Mouse (Mus musculus): Measurements from ENCODE around the gene Fnbp4.
"Not testable (repeated sequence)": the region's sequence is repeated elsewhere in the genome, so short reads cannot be mapped to it uniquely, and the experiment has no call there.

Gene Fnbp4

DNA sequence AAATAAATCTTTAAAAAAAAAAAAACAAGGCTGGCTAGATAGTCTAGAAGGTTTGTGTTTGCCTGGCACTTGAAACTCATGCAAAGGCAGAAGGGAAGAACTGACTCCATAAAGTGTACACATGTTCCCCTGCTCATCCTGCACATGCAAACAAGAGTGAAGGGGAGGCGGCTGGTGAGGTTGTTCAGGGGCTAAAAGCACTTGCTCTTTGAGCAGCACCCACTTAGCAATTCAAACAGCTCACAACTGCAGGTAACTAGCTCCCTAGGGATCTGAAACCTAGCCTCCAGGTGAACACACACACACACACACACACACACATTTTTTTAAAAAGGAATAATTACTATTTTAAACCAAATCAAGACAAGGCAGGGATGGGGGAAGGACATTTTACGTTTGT, 36.8 kb downstream of the Fnbp4 start:
- in situ Hi-C loops (cut with MboI; ENCODE audit: unreplicated experiment in 2 of 2) = no loop called here

DNA sequence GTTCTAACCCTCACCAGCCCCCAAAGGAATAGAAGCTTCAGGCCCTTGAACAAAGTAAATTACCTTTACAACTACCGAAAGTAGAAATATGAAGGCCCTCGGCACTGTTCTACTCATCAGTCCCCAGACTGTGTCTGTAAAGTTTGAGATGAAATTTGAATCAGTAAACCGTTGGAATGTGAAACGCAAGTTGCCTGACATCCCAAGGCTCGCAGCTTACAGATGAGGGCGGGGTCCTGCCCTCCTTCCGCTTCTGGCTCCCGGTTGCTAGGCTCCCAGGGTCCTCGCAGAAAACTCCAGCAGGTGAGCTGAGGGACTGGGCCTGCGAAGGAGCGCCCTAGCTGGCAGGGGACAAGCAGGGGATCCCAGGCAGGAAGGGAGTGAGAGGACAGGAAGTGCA, 37.3 kb downstream of the Fnbp4 start, which contains the start of gene Agbl2:
Gene Agbl2 (plus strand): TSS at position 270 of the 400 bp plus-strand sequence.
- in situ Hi-C loops (cut with MboI; ENCODE audit: unreplicated experiment in 2 of 2) = no loop called here

DNA sequence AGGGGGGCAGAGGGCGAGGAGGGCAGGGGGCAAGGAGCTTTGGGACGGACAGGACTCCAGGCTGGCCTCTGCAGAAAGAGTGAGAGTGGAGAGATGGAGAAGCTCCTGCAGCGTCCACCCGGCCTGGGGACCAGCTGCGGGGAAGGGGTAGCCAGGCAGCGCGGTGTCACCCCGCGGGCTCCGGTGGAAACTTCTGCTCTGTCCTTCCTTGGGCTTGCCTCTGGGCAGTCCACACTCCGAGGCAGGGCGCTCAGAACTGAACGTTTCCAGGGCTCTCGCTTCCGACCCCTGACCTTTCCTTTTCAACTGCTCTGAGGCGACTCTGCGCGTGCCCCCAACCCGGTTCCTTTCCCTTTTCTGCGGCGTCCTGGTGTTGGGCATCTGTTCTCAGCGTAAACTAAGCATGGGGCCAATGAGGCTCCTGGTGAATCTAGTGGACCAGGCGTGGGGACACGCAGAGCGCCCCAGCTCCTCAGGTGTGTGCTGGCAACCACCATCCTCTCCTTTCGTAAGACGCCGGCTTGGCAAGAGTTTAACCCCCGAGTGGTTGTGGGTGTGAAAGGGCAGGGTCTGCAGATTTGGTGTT, 37.8 kb downstream of the Fnbp4 start:
- in situ Hi-C loops (cut with MboI; ENCODE audit: unreplicated experiment in 2 of 2) = no loop called here

DNA sequence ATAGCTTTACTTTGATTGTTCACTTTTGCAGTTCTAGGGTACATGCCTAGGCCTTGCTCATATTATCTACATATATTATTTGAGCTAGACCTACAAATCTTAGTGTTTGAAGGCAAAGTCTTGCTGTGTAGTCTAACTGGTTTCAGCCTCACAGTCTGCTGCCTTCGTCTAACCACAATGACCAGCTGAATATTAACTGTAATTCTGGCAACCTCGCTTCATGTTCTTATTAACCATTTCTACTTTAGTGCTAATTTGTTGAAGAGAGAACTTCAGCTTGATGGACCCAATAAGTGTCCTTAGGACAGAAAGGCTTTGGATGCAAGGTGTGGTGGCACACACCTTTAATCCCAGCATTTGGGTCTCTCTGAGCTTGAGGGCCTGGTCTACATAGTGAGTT, 43.0 kb downstream of the Fnbp4 start:
- in situ Hi-C loops (cut with MboI; ENCODE audit: unreplicated experiment in 2 of 2) = no loop called here

DNA sequence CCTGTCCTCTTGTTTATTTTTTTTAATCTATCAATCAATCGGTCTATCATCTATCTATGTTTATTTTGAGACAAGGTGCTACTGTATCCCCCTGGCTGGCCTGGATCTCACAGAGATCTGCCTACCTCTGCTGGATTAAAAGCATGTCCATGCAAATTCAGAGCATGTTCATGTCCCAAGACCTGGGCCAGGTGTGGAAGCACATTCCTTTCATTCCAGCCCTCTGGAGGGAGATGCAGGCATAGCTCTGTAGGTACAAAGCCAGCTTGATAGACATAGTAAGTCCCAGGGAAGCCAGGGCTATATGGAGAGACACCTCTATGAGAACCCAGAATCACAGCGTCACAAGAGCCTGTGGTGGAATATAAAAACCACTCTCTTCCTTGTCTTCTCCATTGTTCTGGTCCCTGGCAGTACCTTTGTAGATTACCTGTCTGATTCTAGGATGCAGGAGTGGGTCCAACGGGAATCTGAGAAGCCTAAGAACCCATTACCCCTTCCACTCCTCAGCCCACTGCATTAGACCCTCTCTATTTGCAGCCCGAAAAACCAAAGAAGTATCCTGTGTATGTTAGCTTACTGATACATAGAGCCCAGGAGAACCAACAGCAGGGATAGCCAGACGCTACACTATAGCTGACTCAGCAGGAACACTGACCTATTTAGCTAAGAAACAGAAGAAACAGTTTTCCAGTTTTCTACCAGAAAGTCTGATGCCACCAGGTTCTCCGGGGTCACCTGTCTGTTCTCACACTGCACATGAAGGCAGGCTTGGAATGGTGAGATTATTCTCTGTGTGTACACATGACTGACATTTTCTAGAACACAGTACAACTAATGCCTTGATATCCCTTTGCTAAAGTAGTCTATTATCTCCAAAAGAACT, 63.3 kb downstream of the Fnbp4 start:
- in situ Hi-C loops (cut with MboI; ENCODE audit: unreplicated experiment in 2 of 2) = no loop called here

DNA sequence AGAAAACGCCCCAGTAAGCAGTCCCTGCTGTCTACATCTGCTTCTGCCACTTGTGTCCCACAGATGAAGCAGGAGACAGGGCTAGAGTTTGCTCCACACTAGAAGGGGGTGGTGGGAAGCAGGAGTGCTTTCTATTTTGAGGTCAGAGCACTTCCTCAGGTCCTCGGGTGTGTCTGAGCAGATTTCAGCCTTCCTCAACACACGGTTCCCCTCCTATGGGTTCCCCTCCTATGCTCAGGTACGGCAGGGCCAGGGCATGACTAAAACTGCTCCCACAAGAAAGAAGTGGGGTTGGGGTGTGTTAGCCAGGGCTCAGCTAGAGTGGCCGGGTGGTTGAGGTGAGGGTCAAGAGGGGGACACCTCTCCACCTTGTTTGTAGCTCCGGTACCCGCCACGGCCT, 65.6 kb downstream of the Fnbp4 start:
- in situ Hi-C loops (cut with MboI; ENCODE audit: unreplicated experiment in 2 of 2) = no loop called here

DNA sequence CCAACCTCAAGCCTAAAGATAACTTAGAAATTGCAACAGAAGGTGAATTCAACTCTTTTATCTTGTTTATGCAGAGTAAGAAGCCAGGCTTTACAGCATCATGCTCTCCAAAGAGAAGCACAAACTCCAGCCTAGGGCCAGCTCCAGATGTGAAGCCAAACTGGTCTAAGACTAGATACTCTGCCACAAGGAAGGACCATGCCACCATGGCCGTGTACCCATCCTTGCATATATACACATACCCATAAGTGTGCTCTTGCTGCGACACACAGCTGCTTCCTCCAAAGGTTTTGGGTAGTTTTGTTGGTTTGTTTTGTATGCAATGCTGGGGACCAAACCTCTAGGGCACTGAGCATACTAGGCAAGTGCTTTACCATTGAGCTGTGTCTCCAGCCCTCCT, 70.1 kb downstream of the Fnbp4 start:
- in situ Hi-C loops (cut with MboI; ENCODE audit: unreplicated experiment in 2 of 2) = no loop called here

DNA sequence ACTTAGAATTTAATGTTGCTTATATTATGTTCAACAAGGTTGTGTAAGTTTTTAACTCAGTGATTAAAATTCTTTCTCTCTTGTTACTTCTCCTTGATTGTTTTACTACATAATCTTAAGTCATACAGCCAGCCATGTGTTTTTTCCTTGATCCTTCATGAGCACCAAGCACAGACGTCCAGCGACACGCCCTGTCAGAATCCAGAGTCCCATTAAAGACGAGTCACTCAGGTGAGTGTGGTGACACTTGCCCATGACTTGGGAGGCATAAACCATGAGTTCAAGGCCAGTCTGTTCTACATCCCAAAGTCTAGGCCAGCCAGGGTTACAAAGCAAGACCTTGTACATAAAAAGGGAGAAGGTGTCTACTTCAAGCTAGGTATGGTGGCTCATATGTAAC, 71.0 kb downstream of the Fnbp4 start:
- in situ Hi-C loops (cut with MboI; ENCODE audit: unreplicated experiment in 2 of 2) = no loop called here

DNA sequence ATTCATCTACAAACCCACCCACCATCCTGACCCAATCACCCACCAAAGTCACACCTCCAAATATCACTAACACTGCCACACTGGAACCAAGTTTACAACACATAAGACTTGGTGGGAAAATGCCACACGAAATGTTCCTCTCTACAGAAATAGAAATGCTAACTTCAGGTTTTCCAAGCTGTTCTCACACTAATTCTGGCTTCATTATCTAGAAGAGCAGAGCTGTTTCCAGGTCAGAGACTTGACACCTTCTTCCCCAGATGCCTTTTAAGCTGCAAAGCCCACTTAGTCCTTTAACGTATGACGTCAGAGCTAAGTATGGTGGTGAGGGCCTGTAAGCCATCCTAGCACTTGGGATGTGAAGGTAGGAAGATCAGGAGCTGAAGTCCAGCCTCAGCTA, 73.5 kb downstream of the Fnbp4 start:
- in situ Hi-C loops (cut with MboI; ENCODE audit: unreplicated experiment in 2 of 2) = no loop called here

DNA sequence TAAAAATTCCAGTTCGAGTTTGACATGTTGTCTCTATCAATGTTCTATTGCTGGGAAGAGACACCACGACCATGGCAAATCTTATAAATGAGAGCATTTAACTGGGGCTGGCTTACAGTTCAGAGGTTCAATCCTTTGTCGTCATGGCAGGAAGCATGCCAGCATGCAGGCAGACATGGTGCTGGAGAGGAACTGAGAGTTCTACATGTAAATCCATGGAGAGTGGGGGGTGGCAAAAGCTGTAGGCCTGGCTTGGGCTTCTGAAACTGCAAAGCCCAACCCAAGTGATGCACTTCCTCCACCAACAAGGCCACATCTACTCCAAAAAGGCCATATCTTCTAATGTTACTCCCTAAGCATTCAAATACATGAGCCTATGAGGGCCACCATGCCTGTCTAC, 75.7 kb downstream of the Fnbp4 start:
- in situ Hi-C loops (cut with MboI; ENCODE audit: unreplicated experiment in 2 of 2) = no loop called here

DNA sequence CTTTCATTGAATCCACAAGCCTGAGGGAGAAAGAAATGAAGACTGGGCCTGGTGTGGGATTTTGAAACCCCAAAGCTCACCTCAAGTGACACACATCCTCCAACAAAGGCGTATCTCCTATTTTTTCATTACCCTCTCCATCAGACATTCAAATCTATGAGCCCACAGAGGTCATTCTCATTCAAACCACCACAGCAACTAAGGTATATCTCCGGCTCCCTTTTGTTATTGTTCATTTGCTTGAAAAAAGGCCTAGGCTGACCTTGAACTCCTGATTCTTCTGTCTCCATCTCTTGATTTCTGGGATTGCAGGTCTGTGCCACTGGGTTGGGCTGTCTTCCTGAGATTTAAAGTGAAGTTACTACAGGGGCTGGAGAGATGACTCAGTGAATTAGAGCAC, 77.8 kb downstream of the Fnbp4 start:
- in situ Hi-C loops (cut with MboI; ENCODE audit: unreplicated experiment in 2 of 2) = no loop called here

DNA sequence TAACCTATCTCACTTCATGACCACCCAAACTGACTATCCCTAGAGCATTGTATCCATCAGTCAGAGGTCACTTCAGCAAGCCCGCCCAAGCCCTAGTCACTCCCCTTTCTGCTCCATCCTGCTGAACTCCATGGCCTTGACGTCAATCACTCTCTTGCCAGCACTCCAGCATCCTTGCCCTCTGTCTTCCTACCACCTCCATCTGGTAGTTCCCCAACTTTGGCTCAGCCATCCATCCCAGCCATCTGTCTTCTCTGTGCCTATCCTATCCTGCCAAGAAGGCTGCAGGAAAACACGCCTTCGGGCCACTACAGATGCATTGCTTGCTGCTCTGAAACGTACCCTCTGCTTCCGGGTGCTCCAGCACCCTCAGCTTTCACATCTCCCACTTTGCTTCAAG, 78.6 kb downstream of the Fnbp4 start:
- in situ Hi-C loops (cut with MboI; ENCODE audit: unreplicated experiment in 2 of 2) = no loop called here

DNA sequence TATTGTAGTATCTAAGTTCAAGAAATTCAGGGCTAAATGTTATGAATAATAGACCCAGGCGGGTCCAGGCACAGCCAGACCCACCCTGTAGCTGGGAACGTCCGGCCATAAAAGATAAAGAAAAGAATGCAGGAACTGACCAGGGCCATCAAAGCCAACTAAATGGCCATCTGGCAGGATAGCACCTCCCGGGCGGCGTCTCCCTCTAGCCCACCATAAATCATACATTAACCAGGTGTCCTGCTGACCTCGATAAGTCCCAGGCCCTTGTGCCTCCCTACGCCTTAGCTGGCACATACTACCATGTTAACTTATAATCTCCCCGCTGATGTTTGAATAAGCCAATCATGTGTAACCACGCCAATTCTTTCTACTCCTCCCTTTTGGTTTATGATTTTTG, 79.4 kb downstream of the Fnbp4 start:
- in situ Hi-C loops (cut with MboI; ENCODE audit: unreplicated experiment in 2 of 2) = not testable (repeated sequence)

DNA sequence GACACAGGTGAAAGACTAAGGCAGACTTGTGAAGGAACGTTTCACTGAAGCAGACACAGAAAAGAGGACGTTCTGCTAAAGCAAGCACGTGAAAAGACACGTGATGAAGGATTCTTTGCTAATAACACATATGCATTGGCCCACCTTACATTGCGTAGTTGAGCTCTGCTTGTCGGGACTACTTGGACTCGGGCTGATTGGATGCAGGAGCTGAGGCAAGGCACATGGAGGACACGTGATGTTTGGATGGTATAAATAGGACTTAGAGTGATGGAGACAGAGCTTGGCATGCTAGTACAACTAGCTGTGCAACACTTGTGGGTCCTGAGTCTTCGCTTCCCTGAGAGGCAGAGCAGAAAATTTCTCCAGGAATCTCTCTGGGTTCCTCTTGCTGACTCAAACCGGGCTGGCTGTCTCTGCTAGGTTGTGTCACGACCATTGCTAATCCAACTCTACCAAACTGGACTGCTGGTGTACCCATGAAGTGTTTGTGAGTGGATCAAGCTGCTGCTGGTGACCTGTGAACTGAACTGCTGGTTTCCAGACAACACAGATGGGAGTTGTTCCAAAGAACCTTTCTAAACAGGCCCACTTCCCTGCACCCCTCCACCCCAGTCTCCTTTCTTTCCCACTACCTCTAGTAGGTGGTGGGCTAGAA, 80.5 kb downstream of the Fnbp4 start:
- in situ Hi-C loops (cut with MboI; ENCODE audit: unreplicated experiment in 2 of 2) = no loop called here

DNA sequence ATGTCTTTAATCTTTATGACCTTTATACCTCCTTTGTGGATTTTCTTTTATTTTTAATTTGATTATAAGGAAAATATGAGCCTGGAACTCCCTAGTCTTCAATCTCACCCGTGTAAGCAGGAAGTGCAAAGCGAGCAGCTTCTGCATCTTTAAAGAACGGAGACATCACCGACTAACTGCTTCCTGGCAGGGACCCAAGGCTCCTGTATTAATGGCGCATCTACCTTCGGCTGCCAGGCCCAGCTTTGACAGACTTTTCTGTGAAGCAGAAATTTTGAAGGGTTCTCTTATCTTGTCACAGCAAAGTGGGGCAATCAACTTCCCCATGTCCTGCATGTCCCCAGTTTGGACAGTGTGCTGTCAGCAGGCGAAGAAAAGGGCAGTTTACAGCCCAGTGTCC, 83.6 kb downstream of the Fnbp4 start:
- in situ Hi-C loops (cut with MboI; ENCODE audit: unreplicated experiment in 2 of 2) = no loop called here

All from v-Abl transformed pro-B cells (cell line).